ENCODE assay signal across 9 mouse cellular contexts in genomic region chr6:87614794-87615695, GRCm38 (mm10). TPM values are rescaled to one million over a fixed set of nuclear protein-coding genes. Genes with fewer than 3 reads are reported as not detected.
DNase-seq lines count a peak whose midpoint lies in the region; TF ChIP-seq lines count a peak whose summit lies in the region.
"Had no signal": no experiment of that assay in that cellular context is flagged by ENCODE, and none has a peak within 500 bp of the region (broad histone marks: within the 10 kb centered on the region; RNA-seq: fewer than 3 reads in every experiment).

No protein-coding gene starts in this region.

- peak; percentile 54 to 56 for DNase-seq in layer of hippocampus, postnatal 10 days (ENCODE audit: low spot score in 2 of 2)
- DNase-seq in layer of hippocampus, adult 9-11 months = no peak
- peak; percentile 44 for DNase-seq in MEL-GATA-1-ER (ENCODE audit: extremely low read depth, low read depth)
- peak; percentile 73 for DNase-seq in brain, embryonic 14.5 days (ENCODE audit: low read depth)
- DNase-seq in gastrocnemius, adult 18-20 months (ENCODE audit: low spot score) = peak; percentile 40
- peak; percentile 57 for DNase-seq in lung, adult 2 months
- DNase-seq in spleen, postnatal 14 days (ENCODE audit: low spot score in 2 of 2) = peak; percentile 15 to 40
- DNase-seq in frontal cortex, adult 2 months (ENCODE audit: extremely low spot score in 1 of 2, low spot score in 1 of 2) = no peak

- no peaks in the 10 kb centered on the region for H3K4me1 ChIP-seq in lung, adult 2 months (ENCODE audit: control insufficient read depth, insufficient read depth, low read length)

- TF ChIP-seq POLR2A in brain, embryonic 14.5 days (IDR thresholded peaks at IDR 0.05; ENCODE audit: borderline replicate concordance, extremely low read depth, insufficient read depth, insufficient read length, poor library complexity, severe bottlenecking) = no peak
- TF ChIP-seq POLR2A in lung, adult 2 months (IDR thresholded peaks at IDR 0.05; ENCODE audit: borderline replicate concordance, extremely low read depth, low read depth, low read length) = no peak

- peak; percentile 50; the same call in 1 of the 2 replicates for TF ChIP-seq CTCF in brain, embryonic 14.5 days (IDR thresholded peaks at IDR 0.05; ENCODE audit: borderline replicate concordance, extremely low read depth, insufficient read depth, insufficient read length)
- TF ChIP-seq CTCF in lung, adult 2 months (IDR thresholded peaks at IDR 0.05; ENCODE audit: insufficient read depth, low read length) = peak; percentile 64

- no peak overlapping the region for H3K4me3 ChIP-seq in lung, adult 2 months (replicated peaks; ENCODE audit: extremely low read depth, low read depth, low read length)
- H3K4me3 ChIP-seq: erythroblast, embryonic 14.5 days had no signal

- 49% methylated on average over 11 of the region's 11 CpGs for WGBS in lung, adult 2 months

RNA-seq across cellular contexts. Expression of gene Prokr1, which starts 24.5 kb away (rescaled TPM):
- 1 to 10 TPM in 1 of 2 experiments, under 1 TPM in 1; 0.59 to 1.1 TPM for total RNA-seq in layer of hippocampus, postnatal 10 days (2021)
- 2.4 TPM in 2 replicates for polyA plus RNA-seq in brain, embryonic 14.5 days (2012; rRNA removed)
- 1 to 10 TPM in 1 of 2 experiments, under 1 TPM in 1; 0.98 to 1.5 TPM for total RNA-seq in gastrocnemius, adult 18-20 months (2021)
- 0.41 and 0.83 TPM in 2 replicates for polyA plus RNA-seq in lung, adult 2 months (2012; rRNA removed)
- 0.06 and 0.10 TPM in 2 replicates for polyA plus RNA-seq in frontal cortex, adult 2 months (2012; rRNA removed)

RNA-seq across cellular contexts. Expression of gene Aplf, which starts 56.9 kb away (rescaled TPM):
- 1 to 10 TPM; 9.1 TPM for total RNA-seq in layer of hippocampus, postnatal 10 days (2021)
- 6.4 and 7.2 TPM in 2 replicates for polyA plus RNA-seq in brain, embryonic 14.5 days (2012; rRNA removed)
- total RNA-seq in gastrocnemius, adult 18-20 months (2021) = 1 to 10 TPM; 2.7 to 3.2 TPM
- 2.4 and 3.6 TPM in 2 replicates for polyA plus RNA-seq in lung, adult 2 months (2012; rRNA removed)
- 4.2 and 4.6 TPM in 2 replicates for polyA plus RNA-seq in frontal cortex, adult 2 months (2012; rRNA removed)

Comparison
In these comparisons a context has a peak if more than half of its experiments do, and no peak if none do; other contexts are left out.
1. DNase-seq: peak in layer of hippocampus, postnatal 10 days (2 of 2), MEL-GATA-1-ER (single experiment), brain, embryonic 14.5 days (single experiment), gastrocnemius, adult 18-20 months (single experiment), lung, adult 2 months (single experiment) and spleen, postnatal 14 days (2 of 2); none in layer of hippocampus, adult 9-11 months (single experiment) and frontal cortex, adult 2 months (0 of 2).